Mouse (Mus musculus): ENCODE measurements around the gene Ltbp1.

GRCm38 (mm10) chr17:75244148-75244547 lies 238.8 kb downstream of the Ltbp1 start:
- TF ChIP-seq POLR2A (IDR thresholded peaks at IDR 0.05; ENCODE audit: low read depth, low read length) (no peak), CTCF (IDR thresholded peaks at IDR 0.05; ENCODE audit: extremely low read depth, insufficient read length, insufficient replicate concordance, low read depth, low read length) (no peak)
